Mouse (Mus musculus): ENCODE results near the gene Fam84b. TPM values are rescaled to one million over a fixed set of nuclear protein-coding genes. Genes with fewer than 3 reads are reported as not detected.

The Fam84b gene
- polyA plus RNA-seq, 1 experiment from 2014 or later = 29.0 TPM

DNA sequence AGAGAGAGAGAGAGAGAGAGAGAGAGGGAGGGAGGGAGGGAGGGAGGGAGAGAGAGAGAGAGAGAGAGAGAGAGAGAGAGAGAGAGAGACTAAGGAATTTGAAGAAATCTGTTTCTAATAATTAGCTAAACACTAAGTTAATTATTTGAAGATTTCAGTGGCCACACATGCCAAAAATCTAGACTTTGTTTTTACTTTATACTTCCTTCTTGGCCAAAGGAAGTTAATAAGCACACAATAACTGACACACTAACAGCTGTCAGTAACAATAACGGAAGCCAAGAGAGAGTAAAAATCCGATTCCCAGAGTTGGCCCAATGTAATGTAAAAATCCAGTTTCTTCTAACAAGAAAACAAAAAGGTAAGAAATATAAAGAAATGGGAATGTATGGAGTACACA is 69.8 kb downstream of the Fam84b start:
- Histone ChIP-seq H3K4me2 (no peak overlapping the region), H3K4me1 (no peaks in the 10 kb centered on the region), H3K27ac (no peak overlapping the region), H3K9ac (no peak overlapping the region), H3K9me3 (no peaks in the 10 kb centered on the region), H3K4me3 (no peak overlapping the region), H3K36me3 (no peaks in the 10 kb centered on the region), H3K27me3 (no peaks in the 10 kb centered on the region)
- 58% methylated on average over 2 of the region's 2 CpGs for WGBS
- ATAC-seq (ENCODE audit: borderline replicate concordance, extremely low read depth, low FRiP score, low TSS enrichment) = no peak

DNA sequence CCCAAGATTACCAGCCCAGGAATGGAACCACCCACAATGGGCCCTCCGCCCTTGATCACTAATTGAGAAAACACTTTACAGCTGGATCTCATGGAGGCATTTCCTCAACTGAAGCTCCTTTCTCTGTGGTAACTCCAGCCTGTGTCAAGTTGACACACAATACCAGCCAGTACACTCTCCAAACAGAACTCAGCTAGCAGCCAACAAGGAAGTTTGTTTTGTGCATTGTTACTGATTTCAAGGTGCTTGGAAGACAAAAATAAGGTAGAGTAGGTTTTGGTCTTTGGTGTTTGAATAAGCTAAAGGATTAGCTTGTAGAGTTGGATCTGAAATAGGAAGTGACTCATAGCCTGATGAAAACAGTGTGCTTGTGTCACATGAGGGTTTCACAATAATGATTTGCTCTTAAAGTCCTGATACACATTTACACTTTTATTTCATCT is 74.0 kb downstream of the Fam84b start:
- WGBS = 95% methylated on average over 1 of the region's 1 CpGs
- no peak overlapping the region for H3K27ac ChIP-seq
- no peak overlapping the region for H3K4me3 ChIP-seq

GRCm38 (mm10) chr15:60779063-60779462 is 74.5 kb downstream of the Fam84b start:
- Histone ChIP-seq H3K4me1 (no peaks in the 10 kb centered on the region), H3K4me2 (no peak overlapping the region), H3K27me3 (no peaks in the 10 kb centered on the region), H3K27ac (no peak overlapping the region), H3K9ac (no peak overlapping the region), H3K9me3 (no peaks in the 10 kb centered on the region), H3K36me3 (no peaks in the 10 kb centered on the region), H3K4me3 (no peak overlapping the region)
- ATAC-seq (ENCODE audit: borderline replicate concordance, extremely low read depth, low FRiP score, low TSS enrichment) = no peak
- WGBS = 73% methylated on average over 4 of the region's 4 CpGs

More for the DNA sequence above, 74.0 kb downstream of the Fam84b start:
- H3K36me3 ChIP-seq = no peaks in the 10 kb centered on the region
- H3K9me3 ChIP-seq = no peaks in the 10 kb centered on the region
- no peak overlapping the region for H3K4me2 ChIP-seq
- H3K27me3 ChIP-seq = no peaks in the 10 kb centered on the region
- no peaks in the 10 kb centered on the region for H3K4me1 ChIP-seq
- no peak for ATAC-seq (ENCODE audit: borderline replicate concordance, extremely low read depth, low FRiP score, low TSS enrichment)
- no peak overlapping the region for H3K9ac ChIP-seq

Other genes starting within 250 kb of the Fam84b start
- gene A1bg, start 69.2 kb upstream of the Fam84b start, polyA plus RNA-seq (2015; fragmentation: Nextera tagmentation; extraction: Ambion mirVana) = not detected in 2 replicates